Comparison of ENCODE assay signal across 8 mouse cellular contexts in the genomic region with DNA sequence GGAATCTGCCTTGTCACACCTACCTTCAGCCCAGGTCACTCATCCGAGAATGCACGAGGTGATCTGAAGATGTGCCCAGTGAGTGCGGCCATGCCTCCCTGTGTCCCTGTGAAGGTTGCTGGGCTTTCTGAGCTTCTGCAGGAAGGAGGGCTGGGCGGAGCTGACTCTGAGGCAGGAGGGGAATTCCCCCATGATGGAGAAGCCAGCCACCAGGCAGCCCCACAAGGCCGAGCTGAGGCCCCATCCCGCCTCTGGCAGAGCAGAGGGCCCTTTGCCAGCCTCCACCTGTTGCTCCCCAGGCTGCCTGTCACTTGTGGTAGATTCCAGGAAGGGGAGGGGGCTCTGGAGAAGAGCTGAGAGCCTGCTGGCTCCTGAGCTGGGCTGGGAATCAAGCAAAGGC. TPM values are rescaled to one million over a fixed set of nuclear protein-coding genes. Genes with fewer than 3 reads are reported as not detected.
A peak's percentile ranks its signal among the peaks of the same experiment; 100 is the strongest.
DNase-seq lines count a peak whose midpoint lies in the region; ATAC-seq lines count a peak whose summit lies in the region.

A gene (minus strand): TSS at position 108 of the 400 bp plus-strand sequence.

- H3K4me1 ChIP-seq in neural tube, embryonic 11.5 days (ENCODE audit: control insufficient read depth, insufficient read depth, low read length), result no peaks in the 10 kb centered on the region
- H3K4me1 ChIP-seq in brown adipose tissue, adult 24 weeks (ENCODE audit: control insufficient read depth, insufficient read depth, insufficient read length, low read length), result peaks cover 28% of the 10 kb centered on the region
- H3K4me1 ChIP-seq in kidney, embryonic 14.5 days (ENCODE audit: control insufficient read depth, insufficient read depth, low read length), result 0 out of 2 replicates have a peak, but pooled peaks cover 5% of the 10 kb centered on the region
- peaks cover 15% of the 10 kb centered on the region; the same call in 1 of the 2 replicates for H3K4me1 ChIP-seq in lung, embryonic 15.5 days

- ATAC-seq in neural tube, embryonic 11.5 days (ENCODE audit: insufficient read depth, low FRiP score, low TSS enrichment), result no peak
- ATAC-seq in kidney, embryonic 14.5 days (ENCODE audit: low FRiP score, low TSS enrichment), result 0 out of 2 replicates have a peak, but pooled peaks have one; percentile 39
- no peak for ATAC-seq in lung, embryonic 15.5 days (ENCODE audit: borderline replicate concordance, extremely low read depth, low FRiP score, low TSS enrichment)

- no peak for DNase-seq in neural tube, embryonic 11.5 days (ENCODE audit: low spot score)
- no peak for DNase-seq in neural tube, embryonic 10.5 days (ENCODE audit: extremely low spot score, low spot score)
- DNase-seq in heart, adult 8-10 months (ENCODE audit: low spot score), result peak; percentile 35
- DNase-seq in spleen, postnatal 4 days (ENCODE audit: low spot score in 2 of 2), result peak; percentile 24 to 72
- DNase-seq in right cerebral cortex, postnatal 25 days, result no peak

- no peaks in the 10 kb centered on the region for H3K36me3 ChIP-seq in neural tube, embryonic 11.5 days (ENCODE audit: control insufficient read depth, insufficient read depth, low read length)
- no peaks in the 10 kb centered on the region for H3K36me3 ChIP-seq in kidney, embryonic 14.5 days (ENCODE audit: control insufficient read depth, insufficient read depth, low read length)
- H3K36me3 ChIP-seq in lung, embryonic 15.5 days, result no peaks in the 10 kb centered on the region

- H3K9ac ChIP-seq in neural tube, embryonic 11.5 days (ENCODE audit: low read length), result no peak within 1 kb of the TSS
- H3K9ac ChIP-seq in kidney, embryonic 14.5 days (ENCODE audit: low read depth, low read length), result 0 out of 2 replicates have a peak within 1 kb of the TSS, but pooled peaks have one; percentile 13
- no peak within 1 kb of the TSS for H3K9ac ChIP-seq in lung, embryonic 15.5 days

- H3K4me2 ChIP-seq in neural tube, embryonic 11.5 days (ENCODE audit: low read depth), result no peak within 1 kb of the TSS
- no peak within 1 kb of the TSS for H3K4me2 ChIP-seq in kidney, embryonic 14.5 days (replicated peaks; ENCODE audit: low read depth, low read length)
- H3K4me2 ChIP-seq in lung, embryonic 15.5 days, result no peak within 1 kb of the TSS

- WGBS in neural tube, embryonic 11.5 days, result 39% methylated on average over 6 of the region's 6 CpGs
- WGBS in kidney, embryonic 14.5 days, result 23% methylated on average over 6 of the region's 6 CpGs
- 18% methylated on average over 6 of the region's 6 CpGs for WGBS in lung, embryonic 15.5 days

- no peak within 1 kb of the TSS for H3K27ac ChIP-seq in neural tube, embryonic 11.5 days (ENCODE audit: low read depth, low read length)
- H3K27ac ChIP-seq in brown adipose tissue, adult 24 weeks (replicated peaks; ENCODE audit: low read depth, low read length), result peak within 1 kb of the TSS; percentile 69
- no peak within 1 kb of the TSS for H3K27ac ChIP-seq in kidney, embryonic 14.5 days (ENCODE audit: low read depth, low read length)
- no peak within 1 kb of the TSS for H3K27ac ChIP-seq in lung, embryonic 15.5 days

- H3K27me3 ChIP-seq in neural tube, embryonic 11.5 days (ENCODE audit: control insufficient read depth, insufficient read depth, low read length), result no peaks in the 10 kb centered on the region
- H3K27me3 ChIP-seq in kidney, embryonic 14.5 days (ENCODE audit: control insufficient read depth, insufficient read depth, low read length), result no peaks in the 10 kb centered on the region
- no peaks in the 10 kb centered on the region for H3K27me3 ChIP-seq in lung, embryonic 15.5 days

- no peaks in the 10 kb centered on the region for H3K9me3 ChIP-seq in neural tube, embryonic 11.5 days (ENCODE audit: control insufficient read depth, low read length)
- H3K9me3 ChIP-seq in kidney, embryonic 14.5 days (ENCODE audit: control insufficient read depth, low read length), result no peaks in the 10 kb centered on the region
- no peaks in the 10 kb centered on the region for H3K9me3 ChIP-seq in lung, embryonic 15.5 days

- H3K4me3 ChIP-seq in neural tube, embryonic 11.5 days (ENCODE audit: low read depth, low read length), result no peak within 1 kb of the TSS
- peak within 1 kb of the TSS; percentile 36 for H3K4me3 ChIP-seq in brown adipose tissue, adult 24 weeks (ENCODE audit: insufficient read depth, low read depth, low read length)
- H3K4me3 ChIP-seq in kidney, embryonic 14.5 days (ENCODE audit: low read length), result no peak within 1 kb of the TSS
- H3K4me3 ChIP-seq in lung, embryonic 15.5 days, result no peak within 1 kb of the TSS

RNA-seq across cellular contexts. Expression of the gene that starts here (rescaled TPM):
- polyA plus RNA-seq in neural tube, embryonic 11.5 days (2014; fragmentation: Nextera tagmentation; extraction: Ambion mirVana), result 12.4 and 13.2 TPM in 2 replicates
- polyA plus RNA-seq in brown adipose tissue, adult 24 weeks (2012; ENCODE audit: insufficient read depth, insufficient read length, missing spikeins), result 16.0 and 16.9 TPM in 2 replicates
- 10 to 100 TPM; 30.7 to 41.6 (median 35.2) TPM for total RNA-seq in heart, adult 8-10 months (2022)
- 12.3 and 14.8 TPM in 2 replicates for polyA plus RNA-seq in kidney, embryonic 14.5 days (2014; fragmentation: Nextera tagmentation; extraction: Ambion mirVana)
- polyA plus RNA-seq in lung, embryonic 15.5 days (2015; fragmentation: Nextera tagmentation; extraction: Ambion mirVana), result 14.9 and 17.5 TPM in 2 replicates

Comparison
In these comparisons a context has a peak if more than half of its experiments do, and no peak if none do; other contexts are left out.
1. DNase-seq: peak in heart, adult 8-10 months (single experiment) and spleen, postnatal 4 days (2 of 2); none in neural tube, embryonic 11.5 days (single experiment), neural tube, embryonic 10.5 days (single experiment) and right cerebral cortex, postnatal 25 days (single experiment).